Mouse (Mus musculus): ENCODE measurements around the gene Styk1.

DNA sequence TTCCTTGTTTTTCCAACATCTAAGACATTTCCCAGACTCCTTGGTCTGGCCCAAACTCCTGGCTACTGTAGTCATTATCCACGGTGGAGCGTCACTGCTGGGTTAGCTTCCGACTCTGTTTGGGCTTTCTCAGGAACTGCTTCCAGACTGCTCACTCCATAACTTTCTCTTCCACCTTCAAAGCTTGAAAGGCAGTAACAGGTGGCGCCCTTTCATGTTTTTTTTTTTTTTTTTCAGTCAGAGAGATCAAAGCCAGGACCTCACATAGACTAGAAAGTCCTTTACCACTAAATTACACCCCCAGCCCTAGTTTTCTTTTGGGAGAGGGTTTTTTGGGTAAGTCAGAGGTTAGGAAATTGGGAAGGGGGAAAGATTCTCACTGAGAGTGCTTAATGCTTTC, 1.5 kb upstream of the Styk1 start:
- TF ChIP-seq CTCF (IDR thresholded peaks at IDR 0.05) (no peak), EP300 (IDR thresholded peaks at IDR 0.05) (no peak)

Data from lung, postnatal 0 days (tissue).